Mouse (Mus musculus) embryonic facial prominence, embryonic 12.5 days (tissue): ENCODE results near the gene Nabp1. TPM values are rescaled to one million over a fixed set of nuclear protein-coding genes. Genes with fewer than 3 reads are reported as not detected.
"Not testable (repeated sequence)": the region's sequence is repeated elsewhere in the genome, so short reads cannot be mapped to it uniquely, and the experiment has no call there.

Source experiments
- ATAC-seq: fragments of 200-750 bp; cut with Nextera tagmentation; 2 replicates; pipeline ENCODE4 v1.8.0; 2017; ENCODE audit not compliant: insufficient number of reproducible peaks, insufficient read depth, low FRiP score, low TSS enrichment
- H3K27ac ChIP-seq: fragments of 300-500 bp; sonication (generic); 2 replicates; pipeline ENCODE4 v1.5.1; 2016; ENCODE audit warnings: mild to moderate bottlenecking
- H3K27me3 ChIP-seq: fragments of 300-500 bp; sonication (generic); 2 replicates; pipeline ENCODE4 v1.6.1; 2016; ENCODE audit warnings: mild to moderate bottlenecking, moderate library complexity
- H3K36me3 ChIP-seq: fragments of 300-500 bp; sonication (generic); 2 replicates; pipeline ENCODE4 v1.6.1; 2016; ENCODE audit warnings: mild to moderate bottlenecking
- H3K4me1 ChIP-seq: fragments of 300-500 bp; sonication (generic); 2 replicates; pipeline ENCODE4 v1.6.1; 2016
- H3K4me2 ChIP-seq: fragments of 300-500 bp; sonication (generic); replicated peaks from 2 replicates; pipeline ENCODE4 v1.6.1; 2016; ENCODE audit warnings: mild to moderate bottlenecking, moderate library complexity
- H3K4me3 ChIP-seq: fragments of 300-500 bp; sonication (generic); 2 replicates; pipeline ENCODE4 v1.5.1; 2016; ENCODE audit warnings: mild to moderate bottlenecking
- H3K9ac ChIP-seq: fragments of 300-500 bp; sonication (generic); 2 replicates; pipeline ENCODE4 v1.6.1; 2016; ENCODE audit warnings: mild to moderate bottlenecking, moderate library complexity
- H3K9me3 ChIP-seq: fragments of 300-500 bp; sonication (generic); 2 replicates; pipeline ENCODE4 v1.6.1; 2016; ENCODE audit warnings: mild to moderate bottlenecking, moderate library complexity
- WGBS: fragments of 180-500 bp; shearing (Covaris S2); methylation state at CpG from one replicate; pipeline ENCODE4 v1.1.7; 2016; 5-methylcytosine and 5-hydroxymethylcytosine counted together
- polyA plus RNA-seq: library from polyadenylated mRNA; unstranded; fragments of >200 nt; fragmentation: Nextera tagmentation; extraction: Ambion mirVana; gene quantifications from 2 replicates; pipeline ENCODE4 v1.2.1, GENCODE M21; 2016

The Nabp1 gene
- polyA plus RNA-seq, 1 experiment from 2014 or later = 6.8 TPM

- WGBS = 53% methylated on average over 2 of the region's 2 CpGs
- Histone ChIP-seq H3K9me3 (no peaks in the 10 kb centered on the region), H3K4me1 (no peaks in the 10 kb centered on the region), H3K4me2 (no peak overlapping the region), H3K4me3 (no peak overlapping the region), H3K27ac (no peak overlapping the region), H3K9ac (no peak overlapping the region), H3K36me3 (no peaks in the 10 kb centered on the region), H3K27me3 (no peaks in the 10 kb centered on the region)
- no peak for ATAC-seq
These were observed 29.4 kb downstream of the Nabp1 start for GRCm38 (mm10) chr1:51448789-51449188.

GRCm38 (mm10) chr1:51445854-51446460 lies 32.3 kb downstream of the Nabp1 start:
- WGBS = 33% methylated on average over 9 of the region's 9 CpGs
- Histone ChIP-seq H3K4me2 (no peak overlapping the region), H3K27me3 (no peaks in the 10 kb centered on the region), H3K4me3 (no peak overlapping the region), H3K9ac (no peak overlapping the region), H3K4me1 (no peaks in the 10 kb centered on the region), H3K9me3 (no peaks in the 10 kb centered on the region), H3K27ac (no peak overlapping the region), H3K36me3 (no peaks in the 10 kb centered on the region)
- ATAC-seq = no peak

DNA sequence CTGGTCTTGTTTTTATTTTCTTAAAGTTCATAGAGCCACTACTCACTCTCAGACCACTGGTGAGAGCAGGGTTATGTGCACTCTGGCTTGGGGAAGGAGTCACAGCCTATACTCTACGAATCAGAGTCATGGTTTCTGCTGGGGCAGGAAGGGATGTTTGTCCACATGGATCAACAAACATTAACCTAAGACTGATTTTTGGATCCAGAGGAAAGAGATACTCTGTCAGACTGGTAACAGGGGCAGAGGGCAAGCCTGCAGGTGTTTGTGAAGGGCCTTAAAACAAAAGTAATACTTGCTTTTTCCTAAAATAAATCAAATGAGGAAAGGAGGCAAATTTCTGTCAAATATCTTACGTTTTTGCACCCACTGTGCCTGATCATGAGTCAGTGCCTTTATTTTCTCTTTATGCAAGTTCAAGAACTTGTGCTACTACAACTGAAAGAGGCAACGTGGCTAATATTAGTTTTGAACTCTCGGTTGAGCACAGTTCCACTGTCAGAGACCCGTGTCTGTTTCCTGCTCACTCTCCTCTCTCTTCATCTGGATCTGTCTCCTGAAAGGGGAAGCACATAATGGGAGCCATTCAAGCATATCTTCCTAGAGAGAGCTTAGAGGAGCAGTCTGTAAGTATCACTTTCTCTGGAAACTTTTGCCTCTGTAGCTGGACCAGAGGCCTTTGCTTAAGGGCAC lies 32.9 kb downstream of the Nabp1 start:
- no peaks in the 10 kb centered on the region for H3K9me3 ChIP-seq
- no peaks in the 10 kb centered on the region for H3K4me1 ChIP-seq
- no peak overlapping the region for H3K9ac ChIP-seq
- H3K36me3 ChIP-seq = no peaks in the 10 kb centered on the region
- H3K27me3 ChIP-seq = no peaks in the 10 kb centered on the region
- no peak overlapping the region for H3K4me3 ChIP-seq
- WGBS = 44% methylated on average over 5 of the region's 5 CpGs
- no peak for ATAC-seq
- H3K27ac ChIP-seq = no peak overlapping the region
- no peak overlapping the region for H3K4me2 ChIP-seq

DNA sequence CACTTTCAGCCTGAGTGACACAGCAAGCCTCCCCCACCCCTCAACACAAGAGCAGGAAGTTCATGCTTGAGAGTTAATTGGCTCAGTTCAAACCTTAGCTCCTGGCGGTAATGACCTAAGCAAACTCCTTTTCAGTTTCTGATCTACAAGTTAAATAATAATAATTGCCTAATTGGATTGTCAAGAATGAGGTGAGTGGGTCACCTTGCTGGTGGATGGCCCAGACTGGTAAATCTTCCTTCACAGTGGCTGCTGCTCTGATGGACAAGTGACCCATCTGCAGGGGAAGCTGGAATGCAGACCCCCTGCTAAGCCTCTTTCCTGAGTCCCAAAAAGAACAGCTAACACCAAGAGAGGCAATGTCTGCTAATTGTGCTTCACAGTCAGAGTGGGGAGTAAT lies 48.5 kb downstream of the Nabp1 start:
- Histone ChIP-seq H3K27me3 (no peaks in the 10 kb centered on the region), H3K9me3 (no peaks in the 10 kb centered on the region), H3K9ac (no peak overlapping the region), H3K4me3 (no peak overlapping the region), H3K4me2 (no peak overlapping the region), H3K36me3 (no peaks in the 10 kb centered on the region), H3K4me1 (no peaks in the 10 kb centered on the region), H3K27ac (no peak overlapping the region)
- 10% methylated on average over 1 of the region's 1 CpGs for WGBS
- no peak for ATAC-seq

- no peaks in the 10 kb centered on the region for H3K36me3 ChIP-seq
- H3K9ac ChIP-seq = no peak overlapping the region
- no peak overlapping the region for H3K4me2 ChIP-seq
- H3K9me3 ChIP-seq = no peaks in the 10 kb centered on the region
- H3K4me1 ChIP-seq = no peaks in the 10 kb centered on the region
- H3K27me3 ChIP-seq = no peaks in the 10 kb centered on the region
- no peak overlapping the region for H3K27ac ChIP-seq
- no peak for ATAC-seq
- H3K4me3 ChIP-seq = no peak overlapping the region
- 93% methylated on average over 9 of the region's 9 CpGs for WGBS
These were observed 51.9 kb downstream of the Nabp1 start for GRCm38 (mm10) chr1:51426298-51426697.

DNA sequence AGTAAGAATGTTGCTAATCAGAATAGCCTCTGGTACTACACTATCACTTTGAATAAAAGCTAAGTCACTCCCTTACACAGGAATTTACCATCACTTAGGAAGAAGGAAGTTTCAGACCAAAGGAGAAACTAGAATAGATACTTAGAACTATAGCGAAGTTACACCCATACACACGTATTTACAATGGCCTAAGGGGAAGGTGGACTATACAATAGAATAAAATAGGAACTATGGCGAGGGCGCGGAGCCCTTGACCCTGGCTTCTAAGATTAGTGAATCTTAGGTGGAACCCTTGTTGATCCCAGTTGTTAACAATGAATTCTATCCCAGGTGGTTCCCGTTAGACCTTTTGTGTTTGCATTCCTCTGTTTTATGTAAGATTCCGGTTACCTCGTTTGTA lies 57.2 kb downstream of the Nabp1 start:
- not testable (repeated sequence) for ATAC-seq, H3K9me3 ChIP-seq, H3K36me3 ChIP-seq, H3K4me1 ChIP-seq, H3K27me3 ChIP-seq, H3K9ac ChIP-seq, H3K4me3 ChIP-seq, H3K4me2 ChIP-seq, H3K27ac ChIP-seq
- WGBS = 92% methylated on average over 8 of the region's 8 CpGs

GRCm38 (mm10) chr1:51418753-51419152 lies 59.5 kb downstream of the Nabp1 start:
- no peak overlapping the region for H3K9ac ChIP-seq

More at GRCm38 (mm10) chr1:51418753-51419152, 59.5 kb downstream of the Nabp1 start:
- Histone ChIP-seq H3K27ac (no peak overlapping the region), H3K36me3 (no peaks in the 10 kb centered on the region), H3K4me3 (no peak overlapping the region), H3K27me3 (no peaks in the 10 kb centered on the region), H3K9me3 (no peaks in the 10 kb centered on the region), H3K4me2 (no peak overlapping the region), H3K4me1 (no peaks in the 10 kb centered on the region)
- 61% methylated on average over 5 of the region's 5 CpGs for WGBS
- no peak for ATAC-seq

Other genes starting within 250 kb of the Nabp1 start
- gene Cavin2, start 189.3 kb downstream of the Nabp1 start, polyA plus RNA-seq = 11.8 and 14.5 TPM in 2 replicates